Mouse (Mus musculus) limb, embryonic 11.5 days (tissue): ENCODE results near the gene Odf2l. TPM values are rescaled to one million over a fixed set of nuclear protein-coding genes. Genes with fewer than 3 reads are reported as not detected.
A peak's percentile ranks its signal among the peaks of the same experiment; 100 is the strongest.

Experiments
- ATAC-seq: fragments of 200-750 bp; cut with Nextera tagmentation; 2 replicates; pipeline ENCODE4 v1.8.0; 2017; ENCODE audit warnings: low read depth; ENCODE audit not compliant: insufficient number of reproducible peaks, low FRiP score, low TSS enrichment
- DNase-seq: peaks from one replicate; pipeline ENCODE4 v3.0.0-alpha.2; 2015; ENCODE audit warnings: low spot score
- H3K27ac ChIP-seq: fragments of 300-500 bp; sonication (generic); replicated peaks from 2 replicates; pipeline ENCODE4 v1.5.1; 2014; ENCODE audit warnings: low read depth, mild to moderate bottlenecking, low read length
- H3K27me3 ChIP-seq: fragments of 300-500 bp; sonication (generic); 2 replicates; pipeline ENCODE4 v1.6.1; 2014; ENCODE audit warnings: mild to moderate bottlenecking, low read length, mixed read lengths; ENCODE audit not compliant: control insufficient read depth, insufficient read depth
- H3K36me3 ChIP-seq: fragments of 300-500 bp; sonication (generic); 2 replicates; pipeline ENCODE4 v1.6.1; 2014; ENCODE audit warnings: mild to moderate bottlenecking, low read length, moderate library complexity, mixed read lengths; ENCODE audit not compliant: control insufficient read depth, insufficient read depth
- H3K4me1 ChIP-seq: fragments of 300-500 bp; sonication (generic); 2 replicates; pipeline ENCODE4 v1.6.1; 2014; ENCODE audit warnings: low read length, mixed read lengths; ENCODE audit not compliant: control insufficient read depth, insufficient read depth
- H3K4me2 ChIP-seq: fragments of 300-500 bp; sonication (generic); 2 replicates; pipeline ENCODE4 v1.6.1; 2014; ENCODE audit warnings: low read depth, mild to moderate bottlenecking, moderate library complexity; ENCODE audit not compliant: severe bottlenecking
- H3K4me3 ChIP-seq: fragments of 300-500 bp; sonication (generic); 2 replicates; pipeline ENCODE4 v1.5.1; 2014; ENCODE audit warnings: low read depth, low read length
- H3K9ac ChIP-seq: fragments of 300-500 bp; sonication (generic); 2 replicates; pipeline ENCODE4 v1.6.1; 2014; ENCODE audit warnings: mild to moderate bottlenecking, low read length
- H3K9me3 ChIP-seq: fragments of 300-500 bp; sonication (generic); 2 replicates; pipeline ENCODE4 v1.6.1; 2016; ENCODE audit warnings: low read length; ENCODE audit not compliant: control insufficient read depth
- WGBS: fragments of 180-500 bp; shearing (Covaris S2); extraction: QIAGEN DNeasy Blood & Tissue Kit; methylation state at CpG from one replicate; pipeline ENCODE4 v1.1.7; 2014; 5-methylcytosine and 5-hydroxymethylcytosine counted together
- polyA plus RNA-seq: library from polyadenylated mRNA; unstranded; fragments of >200 nt; fragmentation: Nextera tagmentation; extraction: Ambion mirVana; gene quantifications from 2 replicates; pipeline ENCODE4 v1.2.1, GENCODE M21; 2014

Odf2l gene
- polyA plus RNA-seq, 1 experiment from 2014 or later = 20.7 TPM

GRCm38 (mm10) chr3:145147483-145147882 is 29.1 kb downstream of the Odf2l start:
- H3K27me3 ChIP-seq = no peaks in the 10 kb centered on the region
- ATAC-seq (no peak), DNase-seq (no peak)
- H3K9ac ChIP-seq = no peak overlapping the region
- H3K36me3 ChIP-seq = no peaks in the 10 kb centered on the region
- 75% methylated on average over 2 of the region's 2 CpGs for WGBS
- H3K27ac ChIP-seq = no peak overlapping the region
- no peak overlapping the region for H3K4me2 ChIP-seq
- H3K9me3 ChIP-seq = no peaks in the 10 kb centered on the region
- H3K4me3 ChIP-seq = no peak overlapping the region
- no peaks in the 10 kb centered on the region for H3K4me1 ChIP-seq

DNA sequence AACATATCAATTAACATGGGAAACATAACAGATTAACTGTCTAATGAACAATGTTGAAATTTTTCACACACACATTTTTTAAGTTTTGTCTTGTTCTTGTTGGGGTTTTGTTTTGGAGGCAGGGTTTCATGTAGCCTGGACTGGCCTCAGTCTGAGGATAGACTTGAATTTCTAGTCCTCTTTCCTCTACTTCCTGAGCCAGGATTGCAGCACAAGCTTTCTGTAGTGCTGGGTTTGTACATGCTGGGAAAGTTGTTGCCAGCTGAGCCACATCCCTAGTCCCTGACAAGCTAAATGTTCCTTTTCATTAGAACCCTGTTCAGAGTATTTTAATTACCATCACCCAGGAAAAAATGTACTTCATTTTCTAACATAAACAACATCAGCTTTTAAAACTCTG is 29.6 kb downstream of the Odf2l start:
- no peak overlapping the region for H3K27ac ChIP-seq
- H3K27me3 ChIP-seq = no peaks in the 10 kb centered on the region
- H3K9ac ChIP-seq = no peak overlapping the region
- H3K4me3 ChIP-seq = no peak overlapping the region
- DNase-seq (no peak), ATAC-seq (no peak)
- no peak overlapping the region for H3K4me2 ChIP-seq
- H3K4me1 ChIP-seq = no peaks in the 10 kb centered on the region
- no peaks in the 10 kb centered on the region for H3K36me3 ChIP-seq
- no peaks in the 10 kb centered on the region for H3K9me3 ChIP-seq

GRCm38 (mm10) chr3:145151092-145151491 is 32.7 kb downstream of the Odf2l start:
- H3K36me3 ChIP-seq = no peaks in the 10 kb centered on the region
- H3K4me1 ChIP-seq = no peaks in the 10 kb centered on the region
- no peak for DNase-seq
- H3K9me3 ChIP-seq = no peaks in the 10 kb centered on the region
- no peak for ATAC-seq
- no peak overlapping the region for H3K4me3 ChIP-seq
- WGBS = 94% methylated on average over 7 of the region's 7 CpGs
- no peak overlapping the region for H3K4me2 ChIP-seq
- H3K27me3 ChIP-seq = no peaks in the 10 kb centered on the region
- H3K9ac ChIP-seq = no peak overlapping the region
- no peak overlapping the region for H3K27ac ChIP-seq

- Histone ChIP-seq H3K36me3 (no peaks in the 10 kb centered on the region), H3K4me2 (no peak overlapping the region), H3K27ac (no peak overlapping the region), H3K9ac (no peak overlapping the region), H3K4me1 (no peaks in the 10 kb centered on the region), H3K27me3 (no peaks in the 10 kb centered on the region), H3K4me3 (no peak overlapping the region), H3K9me3 (no peaks in the 10 kb centered on the region)
- no peak for ATAC-seq
- WGBS = 81% methylated on average over 7 of the region's 7 CpGs
- no peak for DNase-seq
Observed at GRCm38 (mm10) chr3:145151933-145152332, 33.5 kb downstream of the Odf2l start.

DNA sequence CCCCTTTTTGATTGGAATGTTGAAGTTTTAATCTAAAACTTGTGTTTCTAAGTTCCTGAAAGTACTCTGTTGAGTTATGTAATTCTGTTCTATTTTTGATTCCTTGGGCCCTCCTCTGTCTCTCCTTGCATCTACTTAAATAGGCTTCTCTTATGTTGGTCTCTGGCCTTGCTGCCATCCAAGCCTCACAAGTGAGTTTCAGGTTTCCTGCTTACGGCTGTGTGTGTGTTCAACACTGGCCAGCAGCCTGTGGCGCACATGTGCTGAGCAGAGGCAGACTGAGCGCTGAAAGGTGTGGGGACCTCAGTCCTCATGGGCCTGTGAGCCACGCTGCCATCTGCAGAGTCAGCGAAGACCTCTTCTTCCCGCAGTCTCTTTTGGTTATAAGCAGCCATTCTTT is 38.5 kb downstream of the Odf2l start:
- no peaks in the 10 kb centered on the region for H3K27me3 ChIP-seq
- no peak overlapping the region for H3K4me3 ChIP-seq
- H3K27ac ChIP-seq = no peak overlapping the region
- ATAC-seq = no peak
- no peaks in the 10 kb centered on the region for H3K36me3 ChIP-seq
- H3K4me1 ChIP-seq = no peaks in the 10 kb centered on the region
- DNase-seq = peak; percentile 38
- H3K9ac ChIP-seq = no peak overlapping the region
- no peaks in the 10 kb centered on the region for H3K9me3 ChIP-seq
- 77% methylated on average over 6 of the region's 6 CpGs for WGBS
- H3K4me2 ChIP-seq = no peak overlapping the region

DNA sequence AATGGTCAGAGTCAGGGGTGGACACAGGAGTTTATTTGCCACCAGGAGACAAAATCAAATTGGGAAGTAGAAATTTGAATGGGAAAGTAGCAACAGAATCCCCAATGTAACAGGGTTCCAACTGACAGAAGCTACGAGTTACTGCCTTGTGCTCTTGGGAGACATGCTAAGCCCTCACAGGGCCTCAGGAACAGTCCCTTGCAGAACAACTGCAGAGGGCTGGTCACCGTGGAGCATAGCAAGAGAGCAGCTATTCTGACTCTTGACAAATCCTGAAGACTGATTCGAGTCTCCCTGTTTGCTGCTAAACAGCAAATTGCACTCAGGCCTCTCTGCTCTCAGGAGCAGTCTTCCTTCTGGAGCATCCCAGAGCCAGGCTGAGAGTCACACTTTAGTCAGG is 40.1 kb downstream of the Odf2l start:
- no peak for ATAC-seq
- no peak overlapping the region for H3K27ac ChIP-seq
- no peaks in the 10 kb centered on the region for H3K27me3 ChIP-seq
- no peaks in the 10 kb centered on the region for H3K9me3 ChIP-seq
- H3K36me3 ChIP-seq = no peaks in the 10 kb centered on the region
- H3K4me3 ChIP-seq = no peak overlapping the region
- H3K4me1 ChIP-seq = no peaks in the 10 kb centered on the region
- H3K9ac ChIP-seq = no peak overlapping the region
- no peak overlapping the region for H3K4me2 ChIP-seq
- no peak for DNase-seq
- WGBS = 82% methylated on average over 3 of the region's 3 CpGs

GRCm38 (mm10) chr3:145166741-145167140 is 48.4 kb downstream of the Odf2l start:
- H3K4me3 ChIP-seq = no peak overlapping the region
- no peak overlapping the region for H3K27ac ChIP-seq
- H3K4me2 ChIP-seq = no peak overlapping the region
- no peaks in the 10 kb centered on the region for H3K9me3 ChIP-seq
- DNase-seq (peak; percentile 13), ATAC-seq (no peak)
- no peaks in the 10 kb centered on the region for H3K4me1 ChIP-seq
- no peaks in the 10 kb centered on the region for H3K27me3 ChIP-seq
- no peaks in the 10 kb centered on the region for H3K36me3 ChIP-seq
- 92% methylated on average over 11 of the region's 11 CpGs for WGBS
- no peak overlapping the region for H3K9ac ChIP-seq

DNA sequence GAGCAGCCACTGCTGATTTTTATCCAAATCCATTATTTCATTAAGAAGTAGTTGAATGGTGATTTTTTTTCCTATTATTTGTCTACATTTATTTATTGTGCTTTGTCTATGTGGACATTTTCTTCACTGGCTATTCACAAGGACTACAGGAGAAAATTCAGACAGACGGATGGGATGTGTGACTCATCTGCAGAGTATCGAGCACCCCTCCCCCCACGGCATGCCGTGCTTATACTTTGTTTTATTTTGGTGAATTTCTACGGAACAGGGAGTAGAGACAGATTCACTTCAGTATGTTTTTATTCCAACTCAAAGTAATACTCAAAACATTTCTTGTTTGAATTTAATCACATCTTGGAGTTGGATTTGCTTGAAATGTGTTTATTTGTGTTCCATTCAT is 49.4 kb downstream of the Odf2l start:
- no peak for ATAC-seq
- Histone ChIP-seq H3K36me3 (no peaks in the 10 kb centered on the region), H3K4me3 (no peak overlapping the region), H3K27me3 (no peaks in the 10 kb centered on the region), H3K4me2 (no peak overlapping the region), H3K9me3 (no peaks in the 10 kb centered on the region), H3K4me1 (no peaks in the 10 kb centered on the region), H3K9ac (no peak overlapping the region), H3K27ac (no peak overlapping the region)
- peak; percentile 17 for DNase-seq
- 92% methylated on average over 5 of the region's 5 CpGs for WGBS

- peak; percentile 13 for DNase-seq
- Histone ChIP-seq H3K4me2 (no peak overlapping the region), H3K36me3 (no peaks in the 10 kb centered on the region), H3K27me3 (no peaks in the 10 kb centered on the region), H3K4me1 (no peaks in the 10 kb centered on the region), H3K9ac (no peak overlapping the region), H3K27ac (no peak overlapping the region), H3K9me3 (no peaks in the 10 kb centered on the region), H3K4me3 (no peak overlapping the region)
- WGBS = 64% methylated on average over 13 of the region's 13 CpGs
- ATAC-seq = no peak
Observed at GRCm38 (mm10) chr3:145168844-145169696, 50.7 kb downstream of the Odf2l start.
